12 mouse cellular contexts compared by ENCODE assay signal in the genomic region with DNA sequence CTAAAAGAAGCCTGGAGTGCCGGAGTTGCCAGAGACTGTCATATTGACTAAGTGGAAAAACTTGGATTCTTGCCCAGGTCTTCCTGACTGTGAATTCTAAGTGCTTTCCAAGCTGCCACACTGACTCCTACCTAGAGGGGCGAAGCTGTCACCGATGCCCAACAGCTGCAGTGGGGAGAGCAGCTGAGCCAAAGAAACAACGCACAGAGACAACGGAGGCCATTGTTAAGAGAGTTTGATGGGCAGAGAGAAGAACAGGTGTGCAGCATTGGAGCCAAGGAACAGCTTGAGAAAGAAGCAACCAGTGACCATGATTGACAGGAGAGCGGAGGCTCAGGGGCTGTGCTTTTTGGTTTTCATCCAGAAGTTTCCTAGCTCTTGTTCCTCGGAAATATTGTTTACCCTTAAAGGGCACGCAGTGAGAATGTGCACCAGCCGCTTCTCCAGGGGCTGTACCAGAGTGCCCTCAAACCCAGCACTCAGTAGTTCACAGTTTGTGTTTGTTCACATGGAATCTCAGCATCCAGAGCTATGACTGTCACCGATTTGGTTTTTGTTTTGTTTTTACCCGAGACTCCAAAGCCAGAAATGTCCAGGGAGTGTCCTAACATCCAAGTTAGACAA. TPM values are rescaled to one million over a fixed set of nuclear protein-coding genes. Genes with fewer than 3 reads are reported as not detected.
A peak's percentile ranks its signal among the peaks of the same experiment; 100 is the strongest.
DNase-seq lines count a peak whose midpoint lies in the region; ATAC-seq lines count a peak whose summit lies in the region.
"Had no signal": no experiment of that assay in that cellular context is flagged by ENCODE, and none has a peak within 500 bp of the region (broad histone marks: within the 10 kb centered on the region; RNA-seq: fewer than 3 reads in every experiment).

No protein-coding gene starts in this region.

- no peak for DNase-seq in forebrain, embryonic 10.5 days (ENCODE audit: extremely low spot score, low spot score)
- no peak for DNase-seq in midbrain, embryonic 11.5 days (ENCODE audit: low spot score, missing footprints)
- peak; percentile 9 for DNase-seq in cerebellum, adult 9-11 months
- peak; percentile 71 for DNase-seq in midbrain, embryonic 14.5 days
- no peak for DNase-seq in liver
- no peak for DNase-seq in spleen, postnatal 36 days (ENCODE audit: low spot score in 2 of 2)

- no peaks in the 10 kb centered on the region for H3K9me3 ChIP-seq in forebrain, embryonic 13.5 days (replicated peaks)
- H3K9me3 ChIP-seq in forebrain, embryonic 10.5 days = no peaks in the 10 kb centered on the region
- H3K9me3 ChIP-seq in midbrain, embryonic 12.5 days = no peaks in the 10 kb centered on the region
- H3K9me3 ChIP-seq in midbrain, embryonic 11.5 days (ENCODE audit: control insufficient read depth, low read length) = no peaks in the 10 kb centered on the region
- H3K9me3 ChIP-seq in midbrain, embryonic 14.5 days (ENCODE audit: control insufficient read depth, low read length) = no peaks in the 10 kb centered on the region
- H3K9me3 ChIP-seq: heart, embryonic 10.5 days; limb, embryonic 15.5 days; stomach, embryonic 15.5 days had no signal

- WGBS in forebrain, embryonic 13.5 days = 55% methylated on average over 11 of the region's 11 CpGs
- WGBS in forebrain, embryonic 10.5 days = 89% methylated on average over 11 of the region's 11 CpGs
- WGBS in midbrain, embryonic 12.5 days = 82% methylated on average over 11 of the region's 11 CpGs
- 87% methylated on average over 11 of the region's 11 CpGs for WGBS in midbrain, embryonic 11.5 days
- 65% methylated on average over 11 of the region's 11 CpGs for WGBS in midbrain, embryonic 14.5 days

- 0 out of 2 replicates have a peak overlapping the region, but pooled peaks have one; percentile 4 for H3K4me2 ChIP-seq in forebrain, embryonic 13.5 days
- H3K4me2 ChIP-seq in midbrain, embryonic 12.5 days (replicated peaks) = no peak overlapping the region
- no peak overlapping the region for H3K4me2 ChIP-seq in midbrain, embryonic 11.5 days
- no peak overlapping the region for H3K4me2 ChIP-seq in midbrain, embryonic 14.5 days (ENCODE audit: low read length)
- H3K4me2 ChIP-seq: limb, embryonic 15.5 days; stomach, embryonic 15.5 days had no signal

- no peak overlapping the region for H3K4me3 ChIP-seq in forebrain, embryonic 13.5 days
- H3K4me3 ChIP-seq in forebrain, embryonic 10.5 days = no peak overlapping the region
- no peak overlapping the region for H3K4me3 ChIP-seq in midbrain, embryonic 12.5 days
- H3K4me3 ChIP-seq in midbrain, embryonic 11.5 days (ENCODE audit: low read depth, low read length) = no peak overlapping the region
- H3K4me3 ChIP-seq in midbrain, embryonic 14.5 days (replicated peaks; ENCODE audit: low read depth, low read length) = no peak overlapping the region
- H3K4me3 ChIP-seq: heart, embryonic 10.5 days; limb, embryonic 15.5 days; stomach, embryonic 15.5 days had no signal

- ATAC-seq in forebrain, embryonic 13.5 days = peak; percentile 78
- ATAC-seq in midbrain, embryonic 12.5 days (ENCODE audit: low FRiP score, low read depth) = peak; percentile 42
- ATAC-seq in midbrain, embryonic 11.5 days (ENCODE audit: low FRiP score) = no peak
- ATAC-seq in midbrain, embryonic 14.5 days (ENCODE audit: low FRiP score, low TSS enrichment) = peak; percentile 54; the same call in 1 of the 2 replicates

- H3K27ac ChIP-seq in forebrain, embryonic 13.5 days = no peak overlapping the region
- H3K27ac ChIP-seq in forebrain, embryonic 10.5 days = no peak overlapping the region
- no peak overlapping the region for H3K27ac ChIP-seq in midbrain, embryonic 12.5 days (replicated peaks)
- no peak overlapping the region for H3K27ac ChIP-seq in midbrain, embryonic 11.5 days (ENCODE audit: low read depth, low read length)
- no peak overlapping the region for H3K27ac ChIP-seq in midbrain, embryonic 14.5 days (replicated peaks; ENCODE audit: low read depth, low read length)
- H3K27ac ChIP-seq: heart, embryonic 10.5 days; limb, embryonic 15.5 days; stomach, embryonic 15.5 days had no signal

- no peaks in the 10 kb centered on the region for H3K36me3 ChIP-seq in forebrain, embryonic 13.5 days (ENCODE audit: poor library complexity, severe bottlenecking)
- H3K36me3 ChIP-seq in forebrain, embryonic 10.5 days (replicated peaks) = no peaks in the 10 kb centered on the region
- H3K36me3 ChIP-seq in midbrain, embryonic 12.5 days = no peaks in the 10 kb centered on the region
- no peaks in the 10 kb centered on the region for H3K36me3 ChIP-seq in midbrain, embryonic 11.5 days (ENCODE audit: control insufficient read depth, insufficient read depth, low read length)
- no peaks in the 10 kb centered on the region for H3K36me3 ChIP-seq in midbrain, embryonic 14.5 days (ENCODE audit: control insufficient read depth, insufficient read depth, low read length)
- H3K36me3 ChIP-seq: heart, embryonic 10.5 days; limb, embryonic 15.5 days; stomach, embryonic 15.5 days had no signal

- peaks cover 10% of the 10 kb centered on the region for H3K4me1 ChIP-seq in forebrain, embryonic 13.5 days
- H3K4me1 ChIP-seq in forebrain, embryonic 10.5 days = no peaks in the 10 kb centered on the region
- H3K4me1 ChIP-seq in midbrain, embryonic 12.5 days = no peaks in the 10 kb centered on the region
- no peaks in the 10 kb centered on the region for H3K4me1 ChIP-seq in midbrain, embryonic 11.5 days (ENCODE audit: control insufficient read depth, insufficient read depth, low read length)
- no peaks in the 10 kb centered on the region for H3K4me1 ChIP-seq in midbrain, embryonic 14.5 days (ENCODE audit: control insufficient read depth, insufficient read depth, low read length)
- H3K4me1 ChIP-seq: heart, embryonic 10.5 days; limb, embryonic 15.5 days; stomach, embryonic 15.5 days had no signal

- H3K27me3 ChIP-seq in forebrain, embryonic 13.5 days = no peaks in the 10 kb centered on the region
- H3K27me3 ChIP-seq in forebrain, embryonic 10.5 days (ENCODE audit: poor library complexity, severe bottlenecking) = no peaks in the 10 kb centered on the region
- no peaks in the 10 kb centered on the region for H3K27me3 ChIP-seq in midbrain, embryonic 12.5 days
- no peaks in the 10 kb centered on the region for H3K27me3 ChIP-seq in midbrain, embryonic 11.5 days (ENCODE audit: control insufficient read depth, insufficient read depth, low read length)
- no peaks in the 10 kb centered on the region for H3K27me3 ChIP-seq in midbrain, embryonic 14.5 days (ENCODE audit: control insufficient read depth, insufficient read depth, low read length)
- H3K27me3 ChIP-seq: limb, embryonic 15.5 days; stomach, embryonic 15.5 days had no signal

- no peak overlapping the region for H3K9ac ChIP-seq in forebrain, embryonic 13.5 days
- H3K9ac ChIP-seq in midbrain, embryonic 12.5 days (replicated peaks) = no peak overlapping the region
- no peak overlapping the region for H3K9ac ChIP-seq in midbrain, embryonic 11.5 days (ENCODE audit: low read length)
- no peak overlapping the region for H3K9ac ChIP-seq in midbrain, embryonic 14.5 days (replicated peaks; ENCODE audit: low read length)
- H3K9ac ChIP-seq: limb, embryonic 15.5 days; stomach, embryonic 15.5 days had no signal

RNA-seq across cellular contexts. Expression of gene Rgr, which starts 16.2 kb away (rescaled TPM):
- polyA plus RNA-seq in forebrain, embryonic 13.5 days (2015; fragmentation: Nextera tagmentation; extraction: Ambion mirVana) = not detected in 2 replicates
- polyA plus RNA-seq in forebrain, embryonic 10.5 days (2016; fragmentation: Nextera tagmentation; extraction: Ambion mirVana) = not detected in 2 replicates
- polyA plus RNA-seq in midbrain, embryonic 12.5 days (2016; fragmentation: Nextera tagmentation; extraction: Ambion mirVana) = not detected in 2 replicates
- polyA plus RNA-seq in midbrain, embryonic 11.5 days (2014; fragmentation: Nextera tagmentation; extraction: Ambion mirVana) = not detected in 2 replicates
- 0.24 TPM in 1 of 2 replicates, not detected in the other for polyA plus RNA-seq in midbrain, embryonic 14.5 days (2014; fragmentation: Nextera tagmentation; extraction: Ambion mirVana)
- polyA plus RNA-seq: cortical plate, adult 2 months; heart, embryonic 10.5 days; stomach, embryonic 15.5 days had no signal

RNA-seq across cellular contexts. Expression of gene Lrit1, which starts 22.0 kb away (rescaled TPM):
- polyA plus RNA-seq in forebrain, embryonic 13.5 days (2015; fragmentation: Nextera tagmentation; extraction: Ambion mirVana) = not detected in 2 replicates
- polyA plus RNA-seq in forebrain, embryonic 10.5 days (2016; fragmentation: Nextera tagmentation; extraction: Ambion mirVana) = not detected in 2 replicates
- not detected in 2 replicates for polyA plus RNA-seq in midbrain, embryonic 12.5 days (2016; fragmentation: Nextera tagmentation; extraction: Ambion mirVana)
- not detected in 2 replicates for polyA plus RNA-seq in midbrain, embryonic 11.5 days (2014; fragmentation: Nextera tagmentation; extraction: Ambion mirVana)
- not detected in 2 replicates for polyA plus RNA-seq in midbrain, embryonic 14.5 days (2014; fragmentation: Nextera tagmentation; extraction: Ambion mirVana)
- polyA plus RNA-seq: cortical plate, adult 2 months; heart, embryonic 10.5 days; limb, embryonic 15.5 days; stomach, embryonic 15.5 days had no signal

RNA-seq across cellular contexts. Expression of gene Lrit2, which starts 35.1 kb away (rescaled TPM):
- polyA plus RNA-seq in forebrain, embryonic 13.5 days (2015; fragmentation: Nextera tagmentation; extraction: Ambion mirVana) = not detected in 2 replicates
- polyA plus RNA-seq in forebrain, embryonic 10.5 days (2016; fragmentation: Nextera tagmentation; extraction: Ambion mirVana) = not detected in 2 replicates
- polyA plus RNA-seq in midbrain, embryonic 12.5 days (2016; fragmentation: Nextera tagmentation; extraction: Ambion mirVana) = not detected in 2 replicates
- not detected in 2 replicates for polyA plus RNA-seq in midbrain, embryonic 11.5 days (2014; fragmentation: Nextera tagmentation; extraction: Ambion mirVana)
- not detected in 2 replicates for polyA plus RNA-seq in midbrain, embryonic 14.5 days (2014; fragmentation: Nextera tagmentation; extraction: Ambion mirVana)
- polyA plus RNA-seq: cortical plate, adult 2 months; heart, embryonic 10.5 days; limb, embryonic 15.5 days; stomach, embryonic 15.5 days had no signal

Comparison
In these comparisons a context has a peak if more than half of its experiments do, and no peak if none do; other contexts are left out.
1. DNase-seq: peak in cerebellum, adult 9-11 months (single experiment) and midbrain, embryonic 14.5 days (single experiment); none in forebrain, embryonic 10.5 days (single experiment), midbrain, embryonic 11.5 days (single experiment), liver (single experiment) and spleen, postnatal 36 days (0 of 2).